ENCODE assay signal across 29 mouse cellular contexts in the genomic region with DNA sequence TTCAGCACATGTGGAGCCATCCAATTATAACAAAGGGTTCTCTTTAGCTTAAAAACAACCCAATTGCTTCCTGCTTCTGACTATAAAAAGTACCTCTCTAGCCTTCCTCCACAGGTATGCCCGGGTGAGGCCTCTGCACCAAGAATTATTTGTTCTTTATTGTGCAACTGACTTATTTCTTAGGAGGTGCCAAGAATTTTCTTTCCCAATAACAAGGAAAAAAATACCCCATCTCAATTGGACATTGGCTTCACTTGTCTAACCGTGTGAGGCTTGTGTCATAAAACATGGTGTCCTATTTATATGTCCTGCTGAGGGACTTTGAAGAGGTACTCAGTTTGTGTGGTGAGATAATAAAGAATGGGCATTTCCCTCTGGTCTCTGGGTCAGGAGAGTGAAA. TPM values are rescaled to one million over a fixed set of nuclear protein-coding genes. Genes with fewer than 3 reads are reported as not detected.
"Had no signal": no experiment of that assay in that cellular context is flagged by ENCODE, and none has a peak within 500 bp of the region (broad histone marks: within the 10 kb centered on the region; RNA-seq: fewer than 3 reads in every experiment).

No protein-coding gene starts in this region.

- H3K9ac ChIP-seq: liver, embryonic 13.5 days; midbrain, embryonic 12.5 days; midbrain, embryonic 15.5 days; neural tube, embryonic 12.5 days; neural tube, embryonic 15.5 days had no signal

- H3K4me2 ChIP-seq: liver, embryonic 13.5 days; midbrain, embryonic 12.5 days; midbrain, embryonic 15.5 days; neural tube, embryonic 12.5 days; neural tube, embryonic 15.5 days had no signal

- H3K36me3 ChIP-seq: liver, embryonic 13.5 days; midbrain, embryonic 12.5 days; midbrain, embryonic 15.5 days; neural tube, embryonic 12.5 days; neural tube, embryonic 15.5 days had no signal

- H3K4me1 ChIP-seq: liver, embryonic 13.5 days; midbrain, embryonic 12.5 days; midbrain, embryonic 15.5 days; neural tube, embryonic 12.5 days; neural tube, embryonic 15.5 days had no signal

- H3K27ac ChIP-seq: kidney, postnatal 0 days; left cerebral cortex, adult 2 months; liver, embryonic 13.5 days; macrophage; midbrain, embryonic 12.5 days; midbrain, embryonic 15.5 days; neural tube, embryonic 12.5 days; neural tube, embryonic 15.5 days; stomach, postnatal 0 days had no signal

- DNase-seq: kidney, adult 2 months; kidney, postnatal 25 days; layer of hippocampus, postnatal 36 days; liver, embryonic 13.5 days; right cerebral cortex, adult 18-20 months; right cerebral cortex, postnatal 14 days; right cerebral cortex, postnatal 4 days; thymus, adult 2 months; thymus, postnatal 14 days; thymus, postnatal 4 days had no signal

- ATAC-seq: intestine, postnatal 0 days; midbrain, embryonic 15.5 days had no signal

- H3K9me3 ChIP-seq: liver, embryonic 13.5 days; midbrain, embryonic 12.5 days; midbrain, embryonic 15.5 days; neural tube, embryonic 12.5 days; neural tube, embryonic 15.5 days had no signal

- H3K27me3 ChIP-seq: liver, embryonic 13.5 days; midbrain, embryonic 12.5 days; midbrain, embryonic 15.5 days; neural tube, embryonic 12.5 days; neural tube, embryonic 15.5 days had no signal

- H3K4me3 ChIP-seq: left cerebral cortex, adult 2 months; liver, embryonic 13.5 days; midbrain, embryonic 12.5 days; midbrain, embryonic 15.5 days; neural tube, embryonic 12.5 days; neural tube, embryonic 15.5 days had no signal

RNA-seq across cellular contexts. Expression of a gene that starts 14.4 kb away (rescaled TPM):
- total RNA-seq: layer of hippocampus, adult 8-10 months; layer of hippocampus, postnatal 10 days; layer of hippocampus, postnatal 36 days; left cerebral cortex, adult 2 months; left cerebral cortex, postnatal 10 days; left cerebral cortex, postnatal 36 days; megakaryocyte, adult 5-6 weeks had no signal
- polyA plus RNA-seq: intestine, embryonic 14.5 days; kidney, adult 2 months; kidney, embryonic 14.5 days; limb, embryonic 11.5 days; limb, embryonic 14.5 days; macrophage; midbrain, embryonic 12.5 days; midbrain, embryonic 15.5 days; neural tube, embryonic 12.5 days; neural tube, embryonic 15.5 days; stomach, embryonic 14.5 days had no signal

RNA-seq across cellular contexts. Expression of a gene that starts 19.3 kb away (rescaled TPM):
- total RNA-seq: layer of hippocampus, adult 8-10 months; layer of hippocampus, postnatal 10 days; layer of hippocampus, postnatal 36 days; left cerebral cortex, adult 2 months; left cerebral cortex, postnatal 10 days; left cerebral cortex, postnatal 36 days; megakaryocyte, adult 5-6 weeks had no signal
- polyA plus RNA-seq: intestine, embryonic 14.5 days; intestine, postnatal 0 days; kidney, embryonic 14.5 days; kidney, postnatal 0 days; limb, embryonic 11.5 days; limb, embryonic 14.5 days; macrophage; midbrain, embryonic 12.5 days; midbrain, embryonic 15.5 days; neural tube, embryonic 12.5 days; neural tube, embryonic 15.5 days; stomach, embryonic 14.5 days; stomach, postnatal 0 days; thymus, adult 2 months had no signal

RNA-seq across cellular contexts. Expression of a gene that starts 38.9 kb away (rescaled TPM):
- total RNA-seq: layer of hippocampus, adult 8-10 months; layer of hippocampus, postnatal 10 days; layer of hippocampus, postnatal 36 days; left cerebral cortex, adult 2 months; left cerebral cortex, postnatal 10 days; left cerebral cortex, postnatal 36 days; megakaryocyte, adult 5-6 weeks had no signal
- polyA plus RNA-seq: intestine, embryonic 14.5 days; kidney, adult 2 months; kidney, embryonic 14.5 days; limb, embryonic 11.5 days; limb, embryonic 14.5 days; macrophage; midbrain, embryonic 12.5 days; midbrain, embryonic 15.5 days; neural tube, embryonic 12.5 days; neural tube, embryonic 15.5 days; stomach, embryonic 14.5 days; stomach, postnatal 0 days had no signal
